Mouse (Mus musculus): Measurements from ENCODE around the gene Slc38a11. TPM values are rescaled to one million over a fixed set of nuclear protein-coding genes. Genes with fewer than 3 reads are reported as not detected.

Gene Slc38a11
- polyA plus RNA-seq, 1 experiment from 2014 or later: 0.31 TPM

GRCm38 (mm10) chr2:65373076-65373475, 9.2 kb upstream of the Slc38a11 start:
- no peak overlapping the region for H3K4me2 ChIP-seq
- no peak for ATAC-seq (ENCODE audit: insufficient read depth, low FRiP score, low read depth)
- no peaks in the 10 kb centered on the region for H3K9me3 ChIP-seq
- H3K9ac ChIP-seq: no peak overlapping the region
- 97% methylated on average over 4 of the region's 4 CpGs for WGBS
- H3K27me3 ChIP-seq (replicated peaks): no peaks in the 10 kb centered on the region
- no peaks in the 10 kb centered on the region for H3K36me3 ChIP-seq
- H3K27ac ChIP-seq: no peak overlapping the region
- H3K4me1 ChIP-seq: no peaks in the 10 kb centered on the region
- H3K4me3 ChIP-seq (replicated peaks): no peak overlapping the region

GRCm38 (mm10) chr2:65360736-65361475, 2.9 kb downstream of the Slc38a11 start:
- Histone ChIP-seq H3K9me3 (no peaks in the 10 kb centered on the region), H3K4me2 (no peak overlapping the region), H3K27ac (no peak overlapping the region), H3K36me3 (no peaks in the 10 kb centered on the region), H3K4me3 (replicated peaks) (no peak overlapping the region), H3K27me3 (replicated peaks) (no peaks in the 10 kb centered on the region), H3K9ac (no peak overlapping the region), H3K4me1 (no peaks in the 10 kb centered on the region)
- no peak for ATAC-seq (ENCODE audit: insufficient read depth, low FRiP score, low read depth)
- 83% methylated on average over 9 of the region's 9 CpGs for WGBS

- no peak overlapping the region for H3K27ac ChIP-seq
- WGBS: 28% methylated on average over 4 of the region's 4 CpGs
- no peaks in the 10 kb centered on the region for H3K4me1 ChIP-seq
- H3K9me3 ChIP-seq: no peaks in the 10 kb centered on the region
- H3K9ac ChIP-seq: no peak overlapping the region
- H3K4me2 ChIP-seq: no peak overlapping the region
- H3K4me3 ChIP-seq (replicated peaks): no peak overlapping the region
- ATAC-seq (ENCODE audit: insufficient read depth, low FRiP score, low read depth): no peak
- no peaks in the 10 kb centered on the region for H3K27me3 ChIP-seq (replicated peaks)
- no peaks in the 10 kb centered on the region for H3K36me3 ChIP-seq
These were observed 16.5 kb downstream of the Slc38a11 start for GRCm38 (mm10) chr2:65347367-65347766.

- no peak for ATAC-seq (ENCODE audit: insufficient read depth, low FRiP score, low read depth)
These were observed 16.9 kb downstream of the Slc38a11 start for GRCm38 (mm10) chr2:65346915-65347314.

GRCm38 (mm10) chr2:65346037-65346436, 17.8 kb downstream of the Slc38a11 start:
- H3K36me3 ChIP-seq: no peaks in the 10 kb centered on the region
- WGBS: 80% methylated on average over 5 of the region's 5 CpGs
- no peak overlapping the region for H3K27ac ChIP-seq
- no peaks in the 10 kb centered on the region for H3K27me3 ChIP-seq (replicated peaks)
- no peak for ATAC-seq (ENCODE audit: insufficient read depth, low FRiP score, low read depth)
- no peak overlapping the region for H3K9ac ChIP-seq
- H3K9me3 ChIP-seq: no peaks in the 10 kb centered on the region
- no peak overlapping the region for H3K4me2 ChIP-seq
- H3K4me1 ChIP-seq: no peaks in the 10 kb centered on the region
- no peak overlapping the region for H3K4me3 ChIP-seq (replicated peaks)

More at GRCm38 (mm10) chr2:65346915-65347314, 16.9 kb downstream of the Slc38a11 start:
- H3K27me3 ChIP-seq (replicated peaks): no peaks in the 10 kb centered on the region
- H3K36me3 ChIP-seq: no peaks in the 10 kb centered on the region
- 43% methylated on average over 1 of the region's 1 CpGs for WGBS
- no peak overlapping the region for H3K4me2 ChIP-seq
- no peak overlapping the region for H3K4me3 ChIP-seq (replicated peaks)
- no peaks in the 10 kb centered on the region for H3K9me3 ChIP-seq
- H3K27ac ChIP-seq: no peak overlapping the region
- no peak overlapping the region for H3K9ac ChIP-seq
- no peaks in the 10 kb centered on the region for H3K4me1 ChIP-seq

- Histone ChIP-seq H3K9me3 (no peaks in the 10 kb centered on the region), H3K4me1 (no peaks in the 10 kb centered on the region), H3K4me3 (replicated peaks) (no peak overlapping the region), H3K27me3 (replicated peaks) (no peaks in the 10 kb centered on the region), H3K27ac (no peak overlapping the region), H3K36me3 (no peaks in the 10 kb centered on the region), H3K4me2 (no peak overlapping the region), H3K9ac (no peak overlapping the region)
- WGBS: 50% methylated on average over 10 of the region's 10 CpGs
- ATAC-seq (ENCODE audit: insufficient read depth, low FRiP score, low read depth): no peak
These were observed 21.8 kb downstream of the Slc38a11 start for GRCm38 (mm10) chr2:65342057-65342456.

GRCm38 (mm10) chr2:65340839-65341238, 23.0 kb downstream of the Slc38a11 start:
- H3K4me3 ChIP-seq (replicated peaks): no peak overlapping the region
- WGBS: 80% methylated on average over 3 of the region's 3 CpGs
- no peaks in the 10 kb centered on the region for H3K4me1 ChIP-seq
- H3K9ac ChIP-seq: no peak overlapping the region
- H3K4me2 ChIP-seq: no peak overlapping the region
- H3K27me3 ChIP-seq (replicated peaks): no peaks in the 10 kb centered on the region
- H3K36me3 ChIP-seq: no peaks in the 10 kb centered on the region
- H3K27ac ChIP-seq: no peak overlapping the region
- H3K9me3 ChIP-seq: no peaks in the 10 kb centered on the region
- no peak for ATAC-seq (ENCODE audit: insufficient read depth, low FRiP score, low read depth)

GRCm38 (mm10) chr2:65337378-65338140, 26.3 kb downstream of the Slc38a11 start:
- WGBS: 15% methylated on average over 14 of the region's 14 CpGs
- Histone ChIP-seq H3K4me3 (replicated peaks) (no peak overlapping the region), H3K36me3 (no peaks in the 10 kb centered on the region), H3K9me3 (no peaks in the 10 kb centered on the region), H3K4me1 (no peaks in the 10 kb centered on the region), H3K27me3 (replicated peaks) (no peaks in the 10 kb centered on the region), H3K9ac (no peak overlapping the region), H3K27ac (no peak overlapping the region), H3K4me2 (no peak overlapping the region)
- ATAC-seq (ENCODE audit: insufficient read depth, low FRiP score, low read depth): peak; percentile 66

- WGBS: 83% methylated on average over 3 of the region's 3 CpGs
- no peak overlapping the region for H3K9ac ChIP-seq
- no peak for ATAC-seq (ENCODE audit: insufficient read depth, low FRiP score, low read depth)
- no peak overlapping the region for H3K4me3 ChIP-seq (replicated peaks)
- no peak overlapping the region for H3K4me2 ChIP-seq
- H3K36me3 ChIP-seq: no peaks in the 10 kb centered on the region
- H3K9me3 ChIP-seq: no peaks in the 10 kb centered on the region
- no peaks in the 10 kb centered on the region for H3K27me3 ChIP-seq (replicated peaks)
- no peak overlapping the region for H3K27ac ChIP-seq
- no peaks in the 10 kb centered on the region for H3K4me1 ChIP-seq
These were observed 27.2 kb downstream of the Slc38a11 start for GRCm38 (mm10) chr2:65336608-65337007.

- H3K4me3 ChIP-seq (replicated peaks): no peak overlapping the region
- H3K36me3 ChIP-seq: no peaks in the 10 kb centered on the region
- ATAC-seq (ENCODE audit: insufficient read depth, low FRiP score, low read depth): no peak
- WGBS: 52% methylated on average over 9 of the region's 9 CpGs
- no peaks in the 10 kb centered on the region for H3K27me3 ChIP-seq (replicated peaks)
- H3K9ac ChIP-seq: no peak overlapping the region
- no peaks in the 10 kb centered on the region for H3K4me1 ChIP-seq
- no peaks in the 10 kb centered on the region for H3K9me3 ChIP-seq
- no peak overlapping the region for H3K4me2 ChIP-seq
- no peak overlapping the region for H3K27ac ChIP-seq
These were observed 29.7 kb downstream of the Slc38a11 start for GRCm38 (mm10) chr2:65334091-65334490.

GRCm38 (mm10) chr2:65331321-65331720, 32.5 kb downstream of the Slc38a11 start:
- 69% methylated on average over 2 of the region's 2 CpGs for WGBS
- Histone ChIP-seq H3K4me1 (no peaks in the 10 kb centered on the region), H3K4me2 (no peak overlapping the region), H3K27ac (no peak overlapping the region), H3K9ac (no peak overlapping the region), H3K4me3 (replicated peaks) (no peak overlapping the region), H3K36me3 (no peaks in the 10 kb centered on the region), H3K27me3 (replicated peaks) (no peaks in the 10 kb centered on the region), H3K9me3 (no peaks in the 10 kb centered on the region)
- no peak for ATAC-seq (ENCODE audit: insufficient read depth, low FRiP score, low read depth)

GRCm38 (mm10) chr2:65321998-65322754, 41.7 kb downstream of the Slc38a11 start:
- ATAC-seq (ENCODE audit: insufficient read depth, low FRiP score, low read depth): no peak
- H3K4me3 ChIP-seq (replicated peaks): no peak overlapping the region
- no peaks in the 10 kb centered on the region for H3K27me3 ChIP-seq (replicated peaks)
- no peaks in the 10 kb centered on the region for H3K4me1 ChIP-seq
- WGBS: 72% methylated on average over 6 of the region's 6 CpGs
- H3K36me3 ChIP-seq: no peaks in the 10 kb centered on the region
- no peak overlapping the region for H3K9ac ChIP-seq
- no peaks in the 10 kb centered on the region for H3K9me3 ChIP-seq
- no peak overlapping the region for H3K4me2 ChIP-seq
- no peak overlapping the region for H3K27ac ChIP-seq
